Mouse (Mus musculus): ENCODE data around the gene Ralb. TPM values are rescaled to one million over a fixed set of nuclear protein-coding genes. Genes with fewer than 3 reads are reported as not detected.
A peak's percentile ranks its signal among the peaks of the same experiment; 100 is the strongest.

Gene Ralb
- polyA plus RNA-seq (2015; fragmentation: Nextera tagmentation; extraction: Ambion mirVana) = 151 and 155 TPM in 2 replicates

DNA sequence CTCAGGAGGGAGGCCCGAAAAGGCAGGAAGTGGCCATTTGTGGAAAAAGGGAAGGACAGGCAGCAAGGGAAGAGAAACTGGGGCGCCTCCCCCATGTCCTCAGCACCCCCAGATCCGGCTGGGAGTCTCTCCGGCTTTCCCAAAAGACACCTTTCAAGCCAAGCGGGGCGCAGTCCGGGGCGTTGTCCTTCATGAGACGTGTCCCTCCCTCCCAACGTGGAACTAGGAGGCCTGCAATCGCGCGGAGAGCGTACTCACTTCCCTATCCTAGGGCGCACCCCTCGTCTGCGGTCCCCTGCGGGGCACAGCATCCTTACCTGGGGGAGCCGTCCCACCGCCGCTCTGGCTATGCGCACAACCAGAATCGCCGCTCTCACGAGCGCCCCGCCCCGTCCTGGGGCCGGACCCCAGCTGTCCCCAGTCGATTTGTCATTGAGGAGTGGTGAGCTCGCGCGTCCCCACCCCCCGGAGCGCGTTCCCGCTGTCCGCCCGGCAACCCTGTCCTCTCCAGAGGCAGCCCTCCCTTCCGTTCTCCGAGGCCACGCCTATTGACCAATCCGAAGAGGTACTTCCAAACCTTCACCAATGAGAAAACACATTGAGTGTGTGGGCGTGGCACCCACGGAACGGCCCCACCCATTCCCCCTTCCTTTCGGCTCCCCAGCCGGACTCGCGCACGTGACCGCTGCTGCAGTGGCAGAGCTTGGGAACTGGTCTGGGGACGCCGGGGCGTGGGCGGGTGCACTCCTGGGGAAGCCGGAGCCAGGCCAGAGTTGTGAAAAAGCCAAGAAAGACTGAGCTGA is at the start of gene Ralb:
Ralb (minus strand) TSS at position 535 of the 803 bp plus-strand sequence.
- H3K4me2 ChIP-seq = peak within 1 kb of the TSS; percentile 73
- H3K9ac ChIP-seq = peak within 1 kb of the TSS; percentile 67
- H3K27me3 ChIP-seq = no peaks in the 10 kb centered on the region
- H3K9me3 ChIP-seq (replicated peaks) = no peaks in the 10 kb centered on the region
- H3K27ac ChIP-seq = peak within 1 kb of the TSS; percentile 87
- peaks cover 34% of the 10 kb centered on the region for H3K4me1 ChIP-seq
- peaks cover 18% of the 10 kb centered on the region; the same call in 1 of the 2 replicates for H3K36me3 ChIP-seq
- peak within 1 kb of the TSS; percentile 79 for H3K4me3 ChIP-seq (replicated peaks)
- under 1% methylated on average over 57 of the region's 57 CpGs for WGBS
- peak; percentile 98 for ATAC-seq (replicated peaks; ENCODE audit: low FRiP score)

DNA sequence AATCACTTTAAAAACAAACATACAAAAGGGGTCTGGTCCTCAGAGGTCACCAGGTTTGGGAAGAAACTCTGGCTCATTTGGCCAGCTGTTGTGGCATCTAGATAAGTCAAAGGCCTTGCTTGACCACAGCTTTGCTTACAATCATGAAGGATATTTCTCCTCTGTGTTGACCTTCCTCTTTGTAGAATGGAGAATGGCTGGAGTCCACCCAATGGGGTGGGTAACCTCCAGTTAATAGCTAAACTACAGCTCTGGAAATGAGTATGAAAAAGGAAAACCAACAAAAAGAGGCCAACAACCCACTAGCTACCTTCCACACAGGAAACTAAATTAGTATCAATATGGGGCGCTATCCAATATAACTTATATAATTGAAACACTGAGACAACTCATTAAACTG is 47.1 kb upstream of the Ralb start:
- 93% methylated on average over 1 of the region's 1 CpGs for WGBS
- no peak overlapping the region for H3K27ac ChIP-seq

DNA sequence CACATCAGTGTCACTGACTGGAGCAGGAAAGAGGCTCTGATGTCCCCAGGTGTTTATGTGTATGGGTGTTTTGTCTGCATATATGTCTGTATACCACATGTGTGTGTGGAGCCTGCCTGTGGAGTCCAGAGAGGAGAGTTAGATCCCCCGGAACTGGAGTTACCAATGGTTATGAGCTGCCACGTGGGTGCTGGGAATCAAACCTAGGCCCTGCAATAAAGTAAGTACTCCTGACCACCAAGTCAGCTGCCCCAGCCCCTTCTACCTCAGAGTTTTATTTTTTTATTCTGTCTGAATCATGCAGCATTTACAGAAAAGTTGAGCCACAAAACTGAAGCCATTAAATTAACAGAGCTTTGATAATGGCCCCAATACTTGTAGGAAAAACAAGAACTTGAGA is 45.5 kb upstream of the Ralb start:
- Histone ChIP-seq H3K9me3 (replicated peaks) (no peaks in the 10 kb centered on the region), H3K4me2 (no peak overlapping the region), H3K4me1 (no peaks in the 10 kb centered on the region), H3K36me3 (peaks cover 76% of the 10 kb centered on the region), H3K9ac (no peak overlapping the region), H3K4me3 (replicated peaks) (no peak overlapping the region), H3K27ac (no peak overlapping the region), H3K27me3 (no peaks in the 10 kb centered on the region)
- no peak for ATAC-seq (replicated peaks; ENCODE audit: low FRiP score)
- 95% methylated on average over 2 of the region's 2 CpGs for WGBS

More for the DNA sequence above, 47.1 kb upstream of the Ralb start:
- Histone ChIP-seq H3K9me3 (replicated peaks) (no peaks in the 10 kb centered on the region), H3K9ac (no peak overlapping the region), H3K4me1 (no peaks in the 10 kb centered on the region), H3K36me3 (peaks cover 80% of the 10 kb centered on the region), H3K4me2 (no peak overlapping the region), H3K27me3 (no peaks in the 10 kb centered on the region), H3K4me3 (replicated peaks) (no peak overlapping the region)
- ATAC-seq (replicated peaks; ENCODE audit: low FRiP score) = no peak

DNA sequence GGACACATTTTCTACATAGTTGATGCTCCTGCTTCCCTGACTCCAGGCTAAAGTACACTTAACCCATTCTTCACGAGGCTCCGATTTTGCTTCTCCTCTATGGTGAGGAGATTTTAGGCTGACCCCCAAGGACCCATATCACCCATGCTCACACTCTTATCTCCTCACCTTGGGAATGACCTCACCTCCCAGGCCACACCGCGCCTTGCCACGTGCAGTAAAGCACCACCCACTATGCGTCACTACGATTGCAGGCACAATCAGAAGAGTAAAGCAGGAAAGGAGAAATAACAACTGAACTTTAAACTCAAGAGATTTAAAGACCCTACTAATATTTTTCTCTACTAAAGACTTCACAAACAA is 44.7 kb upstream of the Ralb start:
- 0 out of 2 replicates have a peak, but pooled peaks cover 3% of the 10 kb centered on the region for H3K4me1 ChIP-seq
- no peak overlapping the region for H3K4me3 ChIP-seq (replicated peaks)
- no peak overlapping the region for H3K4me2 ChIP-seq
- H3K27ac ChIP-seq = no peak overlapping the region
- no peaks in the 10 kb centered on the region for H3K9me3 ChIP-seq (replicated peaks)
- 90% methylated on average over 7 of the region's 7 CpGs for WGBS
- H3K27me3 ChIP-seq = no peaks in the 10 kb centered on the region
- peaks cover 69% of the 10 kb centered on the region for H3K36me3 ChIP-seq
- no peak for ATAC-seq (replicated peaks; ENCODE audit: low FRiP score)
- H3K9ac ChIP-seq = no peak overlapping the region

DNA sequence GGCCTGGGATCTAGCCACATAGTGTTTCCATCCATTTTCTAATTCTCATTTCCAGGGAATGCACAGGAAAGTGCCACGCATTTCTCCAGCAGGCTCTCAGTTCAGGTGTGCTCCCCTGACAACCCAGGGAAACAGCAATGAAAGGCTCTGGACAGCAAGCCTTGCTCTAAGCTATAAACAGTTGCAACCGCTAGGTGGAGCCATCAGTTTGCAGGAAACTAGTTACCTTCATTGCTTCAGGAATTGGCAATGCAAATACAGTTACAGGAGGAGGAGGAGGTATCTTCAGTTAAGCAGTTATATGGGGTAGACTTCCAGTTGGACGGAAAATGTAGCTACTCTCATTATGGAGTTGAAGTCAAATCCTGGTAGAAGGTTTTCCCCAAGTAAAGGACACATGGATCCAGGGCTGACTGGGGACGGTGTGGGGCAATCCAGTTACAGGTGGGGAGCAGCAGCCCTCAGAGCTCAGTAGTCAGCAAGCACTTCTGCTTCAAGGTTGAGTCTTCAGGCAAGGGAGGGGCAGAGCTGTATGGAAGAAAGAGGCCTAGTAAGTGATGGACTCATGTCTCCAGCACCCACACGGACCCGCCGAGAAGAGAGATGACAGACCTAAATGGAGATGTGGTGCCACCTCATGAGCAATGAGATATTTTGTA is 44.2 kb upstream of the Ralb start:
- Histone ChIP-seq H3K36me3 (peaks cover 64% of the 10 kb centered on the region), H3K27ac (no peak overlapping the region), H3K27me3 (no peaks in the 10 kb centered on the region), H3K9me3 (replicated peaks) (no peaks in the 10 kb centered on the region), H3K9ac (no peak overlapping the region), H3K4me2 (no peak overlapping the region), H3K4me3 (replicated peaks) (no peak overlapping the region), H3K4me1 (0 out of 2 replicates have a peak, but pooled peaks cover 3% of the 10 kb centered on the region)
- 67% methylated on average over 7 of the region's 7 CpGs for WGBS
- ATAC-seq (replicated peaks; ENCODE audit: low FRiP score) = 0 out of 2 replicates have a peak, but pooled peaks have one; percentile 33

DNA sequence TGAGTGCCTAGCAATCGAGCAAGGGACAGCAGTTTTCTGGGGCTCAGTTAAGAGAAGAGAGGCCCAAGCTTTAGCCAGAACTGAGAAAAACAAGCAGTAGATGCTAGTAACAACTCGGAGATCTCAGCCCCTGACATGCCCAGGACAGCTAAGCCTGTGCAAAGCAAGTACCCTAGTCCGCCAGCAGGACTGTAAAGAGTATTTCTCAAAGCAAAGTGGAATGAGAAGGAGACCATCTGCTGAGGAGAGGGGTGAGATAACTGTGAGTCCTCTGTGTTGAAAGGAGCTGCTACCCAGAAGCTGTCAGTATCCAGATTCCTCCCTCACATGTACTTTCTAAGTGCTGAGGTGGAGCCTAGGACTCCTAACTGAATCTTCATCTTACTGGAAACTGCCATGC is 41.9 kb upstream of the Ralb start:
- H3K27me3 ChIP-seq = no peaks in the 10 kb centered on the region
- H3K9me3 ChIP-seq (replicated peaks) = no peaks in the 10 kb centered on the region
- WGBS = 87% methylated on average over 3 of the region's 3 CpGs
- no peak overlapping the region for H3K27ac ChIP-seq
- peaks cover 65% of the 10 kb centered on the region for H3K36me3 ChIP-seq
- H3K4me1 ChIP-seq = peaks cover 7% of the 10 kb centered on the region
- no peak overlapping the region for H3K4me3 ChIP-seq (replicated peaks)
- no peak overlapping the region for H3K9ac ChIP-seq
- no peak for ATAC-seq (replicated peaks; ENCODE audit: low FRiP score)
- no peak overlapping the region for H3K4me2 ChIP-seq

DNA sequence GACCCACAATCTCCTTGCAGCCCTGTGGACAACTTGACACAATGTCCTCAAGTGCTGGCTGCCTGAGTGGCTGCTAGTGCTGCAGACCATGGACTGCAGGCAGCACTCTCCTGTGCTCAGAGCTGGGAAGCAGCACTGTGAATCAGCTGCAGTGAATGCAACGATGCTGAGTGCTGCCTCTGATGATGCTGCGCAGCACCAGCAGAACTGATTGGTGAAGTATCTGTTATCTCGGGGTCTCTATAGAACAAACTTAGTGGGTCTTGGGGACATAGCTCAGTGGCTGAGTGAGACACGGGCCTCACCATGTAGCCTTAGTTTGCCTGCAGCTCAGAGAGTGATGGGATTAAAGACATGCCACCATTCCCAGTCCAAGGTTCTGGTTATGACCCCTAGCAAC is 41.1 kb upstream of the Ralb start:
- Histone ChIP-seq H3K4me2 (no peak overlapping the region), H3K4me1 (peaks cover 12% of the 10 kb centered on the region), H3K27ac (no peak overlapping the region), H3K9ac (no peak overlapping the region), H3K27me3 (no peaks in the 10 kb centered on the region), H3K9me3 (replicated peaks) (no peaks in the 10 kb centered on the region), H3K36me3 (peaks cover 58% of the 10 kb centered on the region), H3K4me3 (replicated peaks) (no peak overlapping the region)
- 86% methylated on average over 4 of the region's 4 CpGs for WGBS
- ATAC-seq (replicated peaks; ENCODE audit: low FRiP score) = no peak

DNA sequence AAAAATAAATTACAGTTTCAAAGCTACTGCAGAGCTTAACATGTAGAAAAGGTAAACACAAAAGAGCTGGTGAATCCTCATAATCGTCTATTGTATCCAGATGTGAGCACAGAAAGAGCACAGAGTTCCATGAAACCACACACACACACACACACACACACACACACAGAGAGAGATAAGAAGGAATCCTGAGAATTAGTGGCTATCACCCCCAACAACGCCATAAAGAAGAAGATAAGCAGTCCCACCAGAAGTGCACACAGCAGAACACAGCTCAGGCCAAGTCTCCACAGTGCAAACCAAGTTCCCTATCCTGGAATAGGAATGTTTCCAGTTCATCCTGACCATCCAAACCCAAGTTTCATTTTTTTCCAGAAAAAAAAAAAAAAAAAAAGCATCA is 40.6 kb upstream of the Ralb start:
- no peak overlapping the region for H3K4me3 ChIP-seq (replicated peaks)
- no peak overlapping the region for H3K4me2 ChIP-seq
- H3K9ac ChIP-seq = no peak overlapping the region
- no peaks in the 10 kb centered on the region for H3K9me3 ChIP-seq (replicated peaks)
- peaks cover 12% of the 10 kb centered on the region for H3K4me1 ChIP-seq
- H3K27me3 ChIP-seq = no peaks in the 10 kb centered on the region
- H3K27ac ChIP-seq = no peak overlapping the region
- H3K36me3 ChIP-seq = peaks cover 54% of the 10 kb centered on the region
- WGBS = 63% methylated on average over 2 of the region's 2 CpGs
- no peak for ATAC-seq (replicated peaks; ENCODE audit: low FRiP score)

DNA sequence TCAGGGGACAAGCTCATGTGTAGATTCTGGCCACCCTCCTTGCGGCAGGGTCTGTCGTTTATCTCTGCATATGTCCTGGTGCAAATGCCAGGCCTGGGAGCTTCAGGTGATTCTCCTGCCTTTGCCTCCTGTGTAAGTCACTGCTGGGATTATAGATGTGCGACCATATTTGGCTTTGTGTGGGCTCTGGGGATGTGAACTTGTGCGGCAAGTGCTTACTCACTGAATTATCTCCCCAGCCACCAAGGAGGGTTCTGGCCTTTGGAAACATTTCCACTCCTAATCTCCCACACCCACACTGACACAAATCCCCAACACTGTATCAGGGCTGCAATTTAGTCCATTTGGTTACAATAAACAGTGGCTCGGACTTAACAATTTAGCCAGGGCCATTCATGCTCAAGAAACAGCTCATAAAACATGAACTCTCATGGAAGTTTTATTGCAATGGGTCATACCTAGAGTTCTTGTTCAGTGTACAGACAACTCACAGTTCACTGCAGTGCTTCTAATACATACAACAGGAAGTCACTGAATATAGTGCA is 40.1 kb upstream of the Ralb start:
- H3K9ac ChIP-seq = no peak overlapping the region
- H3K36me3 ChIP-seq = peaks cover 49% of the 10 kb centered on the region
- 67% methylated on average over 5 of the region's 5 CpGs for WGBS
- ATAC-seq (replicated peaks; ENCODE audit: low FRiP score) = no peak
- H3K4me3 ChIP-seq (replicated peaks) = no peak overlapping the region
- no peaks in the 10 kb centered on the region for H3K9me3 ChIP-seq (replicated peaks)
- H3K27ac ChIP-seq = no peak overlapping the region
- no peak overlapping the region for H3K4me2 ChIP-seq
- peaks cover 12% of the 10 kb centered on the region for H3K4me1 ChIP-seq
- no peaks in the 10 kb centered on the region for H3K27me3 ChIP-seq

DNA sequence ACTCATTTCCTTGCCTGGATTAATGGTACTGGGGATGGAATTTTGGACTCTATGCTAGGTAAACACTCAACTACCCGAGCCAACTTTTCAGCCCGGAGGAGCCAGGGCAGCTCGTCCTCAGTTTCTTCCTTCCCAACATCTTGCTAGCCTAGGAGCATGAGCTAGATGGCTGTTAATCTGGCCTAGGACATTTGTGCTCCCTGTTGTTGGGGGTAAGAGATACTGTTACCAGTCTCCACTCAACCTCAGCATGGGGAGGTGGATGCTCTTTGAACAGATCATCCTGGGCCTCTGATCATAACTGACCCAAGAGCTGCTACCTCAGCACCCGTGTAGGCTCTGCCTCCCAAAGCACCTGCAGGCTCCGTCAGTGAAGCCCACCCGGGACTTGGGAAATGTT is 38.7 kb upstream of the Ralb start:
- no peak overlapping the region for H3K9ac ChIP-seq
- H3K36me3 ChIP-seq = peaks cover 38% of the 10 kb centered on the region
- peaks cover 12% of the 10 kb centered on the region for H3K4me1 ChIP-seq
- ATAC-seq (replicated peaks; ENCODE audit: low FRiP score) = no peak
- no peaks in the 10 kb centered on the region for H3K9me3 ChIP-seq (replicated peaks)
- H3K4me2 ChIP-seq = no peak overlapping the region
- WGBS = 85% methylated on average over 6 of the region's 6 CpGs
- no peaks in the 10 kb centered on the region for H3K27me3 ChIP-seq
- no peak overlapping the region for H3K27ac ChIP-seq
- H3K4me3 ChIP-seq (replicated peaks) = no peak overlapping the region

DNA sequence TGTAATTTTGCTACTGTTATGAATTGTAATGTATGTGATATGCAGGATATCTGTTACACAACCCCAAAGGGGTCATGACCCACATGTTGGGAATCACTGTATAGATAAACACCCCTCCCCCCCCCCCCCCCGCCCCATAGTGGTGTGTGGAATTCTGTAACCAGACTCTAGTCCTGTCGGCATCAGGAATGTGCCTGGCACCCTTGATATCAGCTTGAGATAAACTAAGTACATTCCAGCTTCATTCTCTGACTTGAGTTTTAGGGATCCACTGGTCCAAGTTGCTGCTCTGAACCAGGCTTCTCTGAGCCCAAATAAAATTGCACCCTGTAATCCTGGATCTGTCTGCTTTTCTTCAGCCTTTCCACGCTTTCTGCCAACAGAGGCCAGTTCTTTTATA is 37.0 kb upstream of the Ralb start:
- Histone ChIP-seq H3K9me3 (replicated peaks) (no peaks in the 10 kb centered on the region), H3K36me3 (peaks cover 20% of the 10 kb centered on the region), H3K27ac (no peak overlapping the region), H3K4me3 (replicated peaks) (no peak overlapping the region), H3K4me2 (no peak overlapping the region), H3K9ac (no peak overlapping the region), H3K27me3 (no peaks in the 10 kb centered on the region), H3K4me1 (peaks cover 12% of the 10 kb centered on the region)
- 0 out of 2 replicates have a peak, but pooled peaks have one; percentile 6 for ATAC-seq (replicated peaks; ENCODE audit: low FRiP score)
- 61% methylated on average over 3 of the region's 3 CpGs for WGBS

DNA sequence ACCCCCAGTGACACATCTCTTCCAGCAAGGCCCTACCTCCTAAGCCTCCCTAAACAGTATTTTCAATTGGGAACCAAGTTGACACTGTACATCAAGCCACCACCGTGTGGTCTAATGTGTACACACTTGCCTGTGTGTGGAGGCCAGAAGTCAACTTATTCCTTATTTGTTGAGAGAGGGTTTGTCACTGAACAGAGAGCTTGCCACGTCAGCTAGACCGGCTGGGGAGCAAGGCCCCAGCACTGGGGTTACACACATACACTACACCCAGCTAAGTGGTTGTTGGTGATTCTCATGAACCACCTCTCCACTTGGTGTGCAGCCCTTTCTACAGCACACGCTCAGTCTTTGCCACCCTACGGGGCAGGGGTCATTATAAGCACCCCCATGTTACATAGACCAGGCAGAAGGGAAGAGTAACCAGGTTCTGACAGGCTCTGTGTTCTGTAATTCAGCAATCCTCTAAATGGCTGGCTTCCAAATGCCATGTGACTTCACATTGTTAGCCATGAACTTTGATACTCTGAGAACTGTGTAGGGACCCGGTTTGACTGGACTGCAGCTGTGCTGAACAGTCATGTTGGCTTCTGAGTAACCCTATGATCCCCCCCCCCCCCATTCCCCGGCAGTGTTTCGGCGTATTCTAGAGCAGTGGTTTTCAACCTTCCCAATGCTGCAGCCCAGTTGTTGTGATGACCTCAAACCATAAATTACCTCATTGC is 36.4 kb upstream of the Ralb start:
- ATAC-seq (replicated peaks; ENCODE audit: low FRiP score) = peak; percentile 69
- WGBS = 61% methylated on average over 9 of the region's 9 CpGs
- Histone ChIP-seq H3K36me3 (peaks cover 19% of the 10 kb centered on the region), H3K4me2 (no peak overlapping the region), H3K9ac (no peak overlapping the region), H3K27me3 (no peaks in the 10 kb centered on the region), H3K9me3 (replicated peaks) (no peaks in the 10 kb centered on the region), H3K27ac (0 out of 2 replicates have a peak overlapping the region, but pooled peaks have one; percentile 7), H3K4me1 (peaks cover 12% of the 10 kb centered on the region), H3K4me3 (replicated peaks) (no peak overlapping the region)
